Mouse (Mus musculus) megakaryocyte, embryonic 14.5 days (primary cell): ENCODE measurements at regions not wholly inside any gene's neighbourhood (a gene's known extent, or its start where the extent isn't known, plus 50 kb on each side); places are given as distances from the start of the nearest gene placed in this dataset.

Source experiments
- FLI1 ChIP-seq: IDR thresholded peaks from 2 replicates; pipeline ENCODE4 v1.6.1; 2012; ENCODE audit warnings: low read length, inconsistent platforms, mixed read lengths
- GATA1 ChIP-seq: IDR thresholded peaks from 3 replicates; pipeline ENCODE4 v1.6.1; 2012; ENCODE audit warnings: mixed read lengths, low read length, inconsistent platforms, borderline replicate concordance

- no peak for TF ChIP-seq GATA1
- TF ChIP-seq FLI1: no peak
These were observed 452.0 kb upstream of the Meis1 start for GRCm38 (mm10) chr11:19470648-19471341.
